Mouse (Mus musculus): ENCODE data around the gene Cacna1c. TPM values are rescaled to one million over a fixed set of nuclear protein-coding genes. Genes with fewer than 3 reads are reported as not detected.

Cacna1c gene
- polyA plus RNA-seq (2017; shearing (Covaris generic)) = 0.93 TPM

DNA sequence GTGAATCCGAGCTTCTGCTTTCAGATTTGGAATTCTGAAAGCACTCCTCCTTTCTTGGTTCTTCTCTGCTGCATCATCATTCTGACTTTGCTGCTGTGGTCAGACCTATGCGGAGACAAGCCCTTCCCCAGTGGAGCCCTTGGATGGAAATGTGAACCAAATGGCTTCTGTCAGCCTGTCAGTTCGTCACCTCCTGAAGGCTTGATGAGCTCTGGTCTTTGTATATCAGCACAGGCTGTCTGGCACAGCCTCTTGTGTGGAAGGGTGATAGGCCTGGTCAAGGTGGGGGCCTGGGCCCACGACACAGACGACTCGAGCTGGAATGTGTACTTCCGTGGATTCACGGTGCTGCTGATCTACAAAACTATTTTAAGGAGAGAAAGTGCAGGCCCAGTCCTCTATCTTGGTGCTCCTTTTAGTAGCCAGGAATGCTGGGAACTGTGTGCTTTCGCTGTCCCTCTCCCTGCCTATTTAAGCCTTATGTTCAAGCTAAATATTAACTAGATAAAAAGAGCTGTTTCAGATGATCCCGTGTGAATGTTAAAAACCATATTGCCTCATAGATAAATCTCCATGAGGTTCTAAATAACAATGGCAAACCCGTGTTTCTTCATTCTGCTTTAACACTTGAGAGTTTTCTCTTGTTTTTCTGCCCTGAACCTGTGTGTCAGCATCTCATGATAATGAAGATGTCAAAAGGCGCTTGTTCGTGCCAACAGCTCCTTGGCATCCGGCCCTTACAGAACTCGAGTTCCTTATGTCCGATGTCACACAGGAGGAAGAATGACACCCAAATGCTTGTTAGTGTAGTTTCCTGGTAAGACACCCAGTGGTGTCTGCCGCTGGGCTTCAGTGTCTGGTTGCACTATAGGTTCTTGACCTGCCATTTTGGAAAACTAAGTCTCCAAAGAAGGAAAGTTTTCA lies at the start of gene Cacna1c:
TSS of gene Cacna1c (minus strand) at position 37 of the 924 bp plus-strand sequence.

DNA sequence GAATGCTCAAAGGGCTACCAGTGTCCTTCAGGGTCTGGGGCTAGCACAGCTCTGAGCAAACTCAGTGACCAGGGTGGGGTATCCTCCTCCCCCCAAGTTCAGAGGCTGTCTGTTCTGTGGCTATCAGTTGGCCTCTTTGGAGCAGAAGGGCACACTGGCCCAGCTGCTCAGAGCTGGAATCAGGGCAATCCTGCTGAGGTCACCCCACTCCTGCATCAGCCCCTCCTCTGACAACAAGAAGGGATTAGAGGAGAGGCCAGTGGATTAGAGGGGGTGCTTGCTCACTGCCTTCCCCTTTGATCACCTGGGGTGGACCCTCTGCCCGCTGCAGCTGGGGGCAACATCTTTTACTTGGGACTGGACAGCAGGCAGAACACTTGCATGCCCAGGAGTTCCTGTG lies 40.0 kb upstream of the Cacna1c start, which contains the start of gene Cacna2d4:
TSS of gene Cacna2d4 (plus strand) at position 286 of the 400 bp plus-strand sequence.

DNA sequence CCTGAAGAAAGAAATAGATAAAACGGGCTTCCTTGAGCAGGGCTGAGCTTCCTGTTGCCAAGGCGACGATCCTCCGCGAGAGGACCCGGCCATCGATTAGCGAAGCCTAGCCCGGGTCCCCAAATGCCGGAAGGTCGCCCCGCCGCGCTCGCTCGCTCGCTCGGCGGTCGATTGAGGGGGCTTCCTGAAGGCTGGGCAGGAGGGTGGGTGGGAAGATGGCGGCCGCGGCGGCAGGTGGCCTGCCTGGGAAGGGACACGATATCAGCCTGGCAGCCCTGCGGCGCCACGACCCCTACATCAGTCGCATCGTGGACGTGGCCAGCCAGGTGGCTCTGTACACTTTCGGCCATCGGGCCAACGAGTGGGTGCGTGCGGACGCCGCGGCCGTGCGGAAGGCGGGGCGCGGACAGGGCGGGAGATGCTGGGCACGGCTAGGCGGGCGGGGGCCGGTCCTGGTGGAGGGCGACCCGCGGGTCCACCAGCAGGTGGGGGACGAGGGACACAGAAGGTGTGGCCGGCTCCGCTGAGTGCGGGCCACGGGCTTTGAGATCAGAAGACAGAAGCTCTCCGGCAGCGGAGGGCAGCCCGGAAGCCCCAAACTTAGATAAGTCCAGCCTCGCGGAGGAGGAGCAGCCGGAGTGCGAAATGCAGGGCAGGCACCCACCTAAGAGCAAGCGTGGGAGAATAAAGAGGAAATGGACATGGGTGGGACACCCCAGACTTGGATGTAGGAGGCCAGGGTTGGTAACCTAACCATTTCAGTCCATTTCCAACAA lies 21.0 kb downstream of the Cacna1c start, which contains the start of gene Dcp1b:
TSS of gene Dcp1b (plus strand) at position 176 of the 776 bp plus-strand sequence.

DNA sequence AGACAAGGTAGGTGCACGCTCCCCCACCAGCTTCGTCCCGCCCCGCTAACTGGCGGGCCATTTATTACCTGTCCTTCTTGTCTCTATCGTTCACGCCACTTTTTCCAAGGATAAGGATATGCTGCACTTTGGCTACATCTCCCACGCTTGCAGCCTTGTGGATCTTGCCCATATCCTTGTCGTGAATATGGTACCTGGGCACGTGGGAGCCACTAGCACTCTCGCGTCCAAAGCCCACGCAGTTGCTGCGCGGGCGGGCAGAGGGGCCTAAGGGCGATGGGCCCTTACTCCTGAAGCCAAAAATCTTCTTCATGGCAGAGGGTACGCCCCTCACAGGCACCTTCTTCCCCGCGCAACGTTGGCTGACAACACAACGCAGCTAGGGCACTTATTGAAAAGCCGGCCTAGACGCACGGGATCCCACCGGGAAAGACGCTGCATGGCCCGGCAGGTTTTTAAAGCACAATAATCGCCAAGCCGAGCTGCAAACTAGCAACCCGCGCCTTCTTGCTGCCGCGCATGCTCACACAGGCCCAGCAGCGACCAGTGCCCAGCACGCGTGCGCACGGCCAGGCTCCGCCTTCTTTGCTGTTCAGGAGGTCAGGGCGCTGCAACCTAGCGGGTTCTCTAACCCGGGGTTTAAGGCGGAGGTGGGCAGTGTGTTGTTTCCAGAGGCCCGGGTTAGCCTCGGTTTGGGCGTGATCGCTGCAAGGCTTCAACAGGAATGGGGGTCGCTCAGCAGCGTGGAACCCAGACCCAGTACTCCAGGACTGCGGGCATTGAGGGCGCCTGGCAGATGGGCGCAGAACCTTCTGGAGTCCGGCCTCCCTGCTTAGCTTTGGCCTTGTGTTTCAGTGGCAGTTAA lies 634.2 kb downstream of the Cacna1c start, which contains the start of gene Ankrd26:
TSS of gene Ankrd26 (minus strand) at position 482 of the 865 bp plus-strand sequence.

Other genes starting within 250 kb of the Cacna1c start
- gene Dcp1b, start 21.2 kb downstream of the Cacna1c start, polyA plus RNA-seq (2017; shearing (Covaris generic)) = 18.3 TPM
- gene Cacna2d4, start 40.1 kb upstream of the Cacna1c start, polyA plus RNA-seq (2017; shearing (Covaris generic)) = 13.6 TPM
- gene Lrtm2, start 134.3 kb upstream of the Cacna1c start, polyA plus RNA-seq (2017; shearing (Covaris generic)) = 0.30 TPM
- 4.9 TPM for gene Adipor2, start 221.3 kb upstream of the Cacna1c start, polyA plus RNA-seq (2017; shearing (Covaris generic))

Measured in inflammation-experienced regulatory T-cells, adult 16 weeks (primary cell).